Mouse (Mus musculus) G1E (cell line): Measurements from ENCODE around the gene Hist1h3g.
"Not testable (repeated sequence)": the region's sequence is repeated elsewhere in the genome, so short reads cannot be mapped to it uniquely, and the experiment has no call there.

Experiments
- CTCF ChIP-seq: IDR thresholded peaks from 2 replicates; pipeline ENCODE4 v1.5.1; 2012; ENCODE audit warnings: low read depth, low read length, inconsistent platforms, mixed read lengths
- TAL1 ChIP-seq: conservative IDR thresholded peaks from 2 replicates; pipeline ENCODE4 v1.6.1; 2012; ENCODE audit warnings: low read depth, low read length, inconsistent platforms, mixed read lengths

- TF ChIP-seq TAL1, CTCF: not testable (repeated sequence)
Observed at GRCm38 (mm10) chr13:23544787-23545120, 9.5 kb downstream of the Hist1h3g start.
